Mouse (Mus musculus): ENCODE measurements around the gene Vmo1.

Vmo1 gene

DNA sequence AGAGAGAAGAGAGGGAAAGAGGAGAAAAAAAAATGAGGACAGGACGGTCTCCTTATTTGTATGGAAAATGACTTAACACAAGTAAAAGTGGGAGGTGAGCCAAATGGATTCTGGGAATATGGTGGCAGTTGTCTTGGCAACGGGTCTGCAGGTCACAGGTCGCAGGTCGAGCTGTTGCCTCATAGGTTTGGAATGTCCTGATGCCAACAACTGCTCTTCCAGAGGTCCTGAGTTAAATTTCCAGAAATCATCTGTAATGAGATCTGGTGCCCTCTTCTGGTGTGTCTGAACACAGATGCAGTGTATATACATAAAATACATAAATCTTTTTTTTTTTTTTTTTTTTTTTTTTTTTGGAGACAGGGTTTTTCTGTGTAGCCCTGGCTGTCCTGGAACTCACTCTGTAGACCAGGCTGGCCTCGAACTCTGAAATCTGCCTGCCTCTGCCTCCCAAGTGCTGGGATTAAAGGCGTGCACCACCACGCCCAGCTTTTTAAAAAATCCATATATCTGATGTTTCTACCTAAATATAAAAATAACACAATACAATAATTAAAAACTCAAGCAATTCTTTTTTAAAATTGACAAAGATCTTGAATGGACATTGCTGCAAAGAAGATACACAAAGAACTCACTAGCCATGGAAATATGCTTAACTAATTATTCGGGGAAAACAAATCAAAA lies 9.0 kb upstream of the Vmo1 start:
- in situ Hi-C loops (cut with MboI, MseI) = loop anchor here in 1 of 2 experiments (10.0 kb wide), 1 partner anchor 231 kb away; no protein-coding TSS in a partner anchor

DNA sequence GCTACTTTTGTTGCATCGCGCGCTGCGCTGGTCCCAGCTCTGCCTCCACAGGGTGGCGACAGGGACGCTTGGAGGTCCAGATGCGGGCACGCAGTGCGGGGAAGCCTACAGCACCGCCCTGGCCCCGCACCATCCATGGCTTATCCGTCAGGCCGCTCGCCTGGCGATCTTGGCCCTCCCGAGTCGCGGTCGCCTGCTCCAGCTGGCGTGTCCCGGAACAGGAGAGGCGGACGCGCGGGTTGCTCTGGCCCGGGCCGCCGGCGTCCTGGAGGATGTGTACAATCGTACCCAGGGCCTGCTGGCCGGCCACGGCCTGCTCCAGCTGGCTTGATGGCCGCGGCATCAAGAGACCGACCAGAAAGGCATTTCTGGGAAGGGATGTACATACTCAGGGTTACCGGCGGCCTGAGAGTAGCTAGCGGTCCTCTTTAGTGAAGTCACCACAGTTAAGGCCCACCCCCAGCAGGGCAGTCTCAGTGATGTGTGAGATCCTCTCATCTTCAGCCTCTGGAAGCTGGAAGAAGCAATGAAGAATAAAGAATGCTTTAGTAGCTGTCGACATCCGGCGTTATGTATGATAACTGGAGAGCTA lies 5.9 kb upstream of the Vmo1 start:
- in situ Hi-C loops (cut with MboI, MseI) = loop anchor here in 1 of 2 experiments (10.0 kb wide), 1 partner anchor 235 kb away; no protein-coding TSS in a partner anchor

DNA sequence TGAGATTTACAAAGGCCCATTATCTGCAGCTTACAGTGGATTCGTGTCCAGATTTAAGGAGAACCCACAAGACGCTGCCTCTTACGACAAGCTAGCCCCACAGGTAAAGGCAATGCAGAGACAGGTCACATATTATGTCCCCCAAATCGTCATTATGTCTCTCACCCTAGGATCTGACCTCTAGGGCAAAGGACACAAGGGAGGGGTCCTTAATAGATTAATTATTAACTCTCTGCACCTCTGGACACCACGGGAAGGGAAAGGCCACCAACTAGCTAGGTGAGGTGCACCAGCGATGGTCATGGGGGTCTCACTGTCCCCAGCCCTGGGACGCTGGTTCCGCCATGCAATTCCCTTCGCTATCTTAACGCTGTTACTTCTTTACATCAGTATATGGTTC lies 4.5 kb upstream of the Vmo1 start, which contains the start of gene Gltpd2:
Gene Gltpd2 (plus strand): TSS at position 274 of the 400 bp plus-strand sequence.
- in situ Hi-C loops (cut with MboI, MseI) = no loop called here

DNA sequence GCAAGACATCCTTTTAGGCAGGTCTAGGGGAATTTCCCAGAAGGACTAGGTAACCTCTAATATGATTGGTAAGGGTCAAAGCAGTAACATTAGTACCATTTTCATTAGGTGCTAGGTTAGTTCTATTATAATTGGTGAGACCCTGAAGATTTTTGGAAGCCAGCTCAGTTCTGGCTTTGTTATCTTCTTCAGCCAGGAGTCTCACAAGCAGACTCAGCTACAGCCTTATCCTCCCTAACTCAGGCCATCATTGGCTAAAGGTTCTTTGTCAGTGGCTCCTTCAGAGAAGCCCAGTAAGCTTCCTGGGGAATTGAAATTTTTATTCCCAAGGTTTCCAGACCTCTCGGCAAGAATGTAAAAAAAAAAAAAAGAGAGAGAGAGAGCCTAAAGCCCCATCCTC lies 4.0 kb upstream of the Vmo1 start:
- in situ Hi-C loops (cut with MboI, MseI) = no loop called here

DNA sequence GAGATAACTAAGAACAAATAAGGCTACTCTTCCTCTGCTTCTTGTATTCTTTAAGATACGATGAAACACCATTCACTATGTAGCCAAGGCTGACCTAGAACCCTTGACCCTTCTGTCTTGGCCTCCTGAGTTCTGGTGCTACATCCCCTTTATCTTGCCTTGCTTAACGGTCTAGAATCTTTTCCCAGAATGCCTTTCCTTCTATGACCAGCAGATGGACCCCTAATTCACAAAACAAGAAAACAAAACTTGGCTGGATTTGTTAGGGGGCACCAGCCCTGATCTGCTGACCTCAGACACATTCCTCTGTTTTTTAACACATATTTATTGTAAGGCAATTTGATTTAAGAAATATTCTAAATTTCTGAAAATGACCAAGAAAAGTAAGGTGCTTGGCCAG lies 1.9 kb upstream of the Vmo1 start:
- in situ Hi-C loops (cut with MboI, MseI) = no loop called here

DNA sequence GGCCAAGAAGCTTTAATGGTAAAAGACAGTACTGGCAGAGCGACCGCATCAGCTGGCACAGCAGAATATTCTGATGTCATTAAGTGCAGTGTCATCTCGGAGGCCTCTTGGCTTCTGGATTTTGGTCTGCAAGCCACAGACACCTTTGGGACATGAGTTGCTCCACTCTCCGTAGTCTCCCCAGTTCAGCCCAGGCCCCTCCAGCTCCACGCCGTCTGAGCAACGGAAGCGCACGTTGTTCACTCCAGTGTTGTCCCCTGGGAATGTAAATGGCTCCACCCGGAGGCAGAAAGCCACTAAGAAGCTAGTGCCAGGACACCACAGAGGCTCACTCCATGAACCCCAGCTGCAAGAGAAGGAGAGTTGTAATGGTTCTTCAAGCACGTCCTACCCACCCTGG lies 896 bp downstream of the Vmo1 start:
- in situ Hi-C loops (cut with MboI, MseI) = loop anchor here in 1 of 2 experiments (5.0 kb wide), 1 partner anchor 101 kb away; the partner anchor contains the start of gene Pelp1

DNA sequence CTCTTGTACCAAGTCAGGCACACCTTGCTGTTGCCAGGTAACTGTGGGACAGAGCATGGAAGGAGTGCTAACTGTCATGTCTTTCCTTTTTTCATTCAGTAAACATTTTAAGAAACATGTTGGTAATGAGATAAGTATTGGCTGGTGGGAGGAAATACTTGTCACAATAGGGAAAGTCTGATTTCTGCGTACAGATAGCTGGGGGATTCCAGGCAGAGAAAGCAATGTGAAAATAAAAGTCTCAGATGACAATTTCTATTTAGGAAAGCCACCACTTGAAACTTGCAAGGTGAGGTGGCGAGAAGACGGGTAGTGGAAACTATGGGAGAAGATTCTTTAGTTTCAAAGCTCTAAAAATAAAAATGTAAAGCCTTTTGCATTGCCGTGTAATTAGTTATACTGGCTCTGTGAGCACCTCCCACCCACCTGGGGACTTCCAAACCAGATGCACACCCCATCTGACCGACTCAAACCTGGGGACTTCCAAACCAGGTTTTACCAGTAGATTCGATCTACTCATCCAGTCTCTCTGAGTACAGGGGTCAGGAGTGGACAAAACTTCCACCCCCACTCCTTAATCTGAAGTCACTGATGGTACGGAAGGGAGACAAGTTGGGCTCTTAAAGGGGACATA lies 1.6 kb downstream of the Vmo1 start:
- in situ Hi-C loops (cut with MboI, MseI) = loop anchor here in 1 of 2 experiments (5.0 kb wide), 1 partner anchor 101 kb away; the partner anchor contains the start of gene Pelp1

DNA sequence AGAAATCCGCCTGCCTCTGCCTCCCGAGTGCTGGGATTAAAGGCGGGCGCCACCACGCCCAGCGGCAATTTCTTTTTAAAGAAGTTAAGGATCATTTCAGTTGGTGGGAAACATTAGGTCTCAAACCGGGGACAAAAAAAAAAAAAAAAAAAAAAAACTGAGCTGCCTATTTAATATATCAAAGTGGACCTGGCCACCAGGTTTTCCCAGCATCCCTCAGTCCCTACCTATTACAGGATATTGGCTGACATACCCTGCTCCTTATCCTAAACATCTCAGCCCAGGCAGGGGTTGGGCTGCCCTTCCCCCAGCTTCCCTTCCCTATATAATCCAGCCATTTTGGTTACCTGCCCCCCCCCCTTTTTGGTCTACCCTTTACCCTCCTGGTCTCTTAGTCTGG lies 2.6 kb downstream of the Vmo1 start:
- in situ Hi-C loops (cut with MboI, MseI) = loop anchor here in 1 of 2 experiments (5.0 kb wide), 1 partner anchor 100 kb away; the partner anchor contains the start of gene Pelp1

DNA sequence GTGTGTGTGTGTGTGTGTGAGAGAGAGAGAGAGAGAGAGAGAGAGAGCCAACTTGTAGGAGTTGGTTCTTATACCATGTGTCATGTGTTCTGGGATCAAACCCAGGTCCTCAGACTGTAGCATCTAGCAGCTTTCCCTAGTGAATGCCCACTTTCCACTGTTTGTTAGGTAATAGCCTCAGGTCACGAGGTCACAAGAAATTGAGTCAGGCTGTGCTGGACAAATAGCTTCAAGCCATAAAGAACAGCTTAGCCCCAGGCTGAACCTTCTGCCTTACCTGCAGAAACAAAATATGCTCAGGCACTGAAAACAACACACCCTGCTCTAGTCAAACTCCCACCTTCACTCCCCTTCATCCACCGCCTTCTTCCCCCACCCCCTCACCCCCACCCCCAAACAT lies 3.2 kb downstream of the Vmo1 start:
- in situ Hi-C loops (cut with MboI, MseI) = loop anchor here in 1 of 2 experiments (5.0 kb wide), 1 partner anchor 99 kb away; the partner anchor contains the start of gene Pelp1

DNA sequence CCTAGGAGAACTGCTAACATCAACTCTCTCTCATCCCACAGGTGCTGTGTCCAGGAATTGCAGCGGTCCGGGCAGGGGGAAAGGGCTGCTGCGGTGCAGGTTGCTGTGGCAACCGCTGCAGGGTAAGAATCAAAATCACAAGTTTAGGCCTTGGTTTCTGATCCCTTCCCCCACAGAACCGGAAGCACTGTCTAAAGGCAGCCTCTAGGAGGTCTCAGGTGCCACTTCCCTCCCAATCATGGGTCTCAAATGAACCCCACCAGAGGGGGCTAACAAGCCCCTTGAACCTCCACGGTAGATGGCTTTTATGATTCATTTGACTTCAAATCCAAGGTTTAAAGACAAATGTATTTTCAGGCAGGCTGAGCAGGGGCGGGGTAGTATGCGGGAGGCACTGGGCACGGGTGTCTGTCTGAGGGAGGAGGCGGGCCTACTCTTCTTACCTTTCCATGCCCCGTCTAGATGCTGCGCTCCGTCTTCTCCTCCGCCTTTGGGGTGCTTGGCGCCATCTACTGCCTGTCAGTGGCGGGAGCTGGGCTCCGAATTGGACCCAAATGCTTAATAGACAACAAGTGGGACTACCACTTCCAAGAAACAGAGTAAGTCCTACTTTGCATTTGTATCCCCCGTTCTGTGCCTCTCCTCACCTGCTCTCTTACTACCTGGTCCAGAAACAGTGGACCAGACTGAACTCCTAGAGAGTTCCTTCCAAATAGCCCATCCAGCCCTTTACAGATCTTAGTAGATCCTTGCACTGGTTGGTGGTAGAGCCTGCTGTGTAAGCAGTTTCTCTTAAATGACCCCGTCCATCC lies 4.5 kb downstream of the Vmo1 start:
- in situ Hi-C loops (cut with MboI, MseI) = loop anchor here (5.0 to 10.0 kb wide), 4 partner anchors 78 to 905 kb away; partner anchors contain the start of genes Arrb2 (in 1 of the 2), Atp1b2 (in 1 of the 2) and Pelp1 (in 1 of the 2)

DNA sequence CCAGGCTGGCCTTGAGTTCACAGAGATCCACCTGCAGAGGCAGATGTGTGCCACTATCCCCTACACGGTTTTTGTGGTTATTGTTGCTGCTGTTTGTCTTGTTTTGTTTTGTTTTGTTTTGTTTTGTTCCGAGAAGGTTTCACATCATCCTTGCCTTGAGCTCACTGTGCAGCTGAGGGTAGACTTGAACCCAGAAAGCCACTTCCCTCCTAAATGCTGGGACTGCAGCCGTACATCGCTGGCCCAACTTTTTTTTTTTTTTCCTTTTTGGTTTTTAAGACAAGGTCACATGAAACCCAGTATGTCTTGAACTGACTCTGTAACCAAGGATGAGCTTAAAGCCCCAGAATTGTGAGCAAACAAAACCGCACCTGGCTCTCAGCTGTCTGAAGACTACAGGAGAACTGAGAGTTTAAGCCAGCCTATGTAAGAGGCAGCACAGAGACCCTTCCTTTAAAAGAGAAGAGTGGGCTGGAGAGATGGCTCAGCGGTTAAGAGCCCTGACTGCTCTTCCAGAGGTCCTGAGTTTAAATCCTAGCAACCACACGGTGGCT lies 7.4 kb downstream of the Vmo1 start:
- in situ Hi-C loops (cut with MboI, MseI) = loop anchor here (5.0 to 10.0 kb wide), 3 partner anchors 75 to 902 kb away; partner anchors contain the start of genes Arrb2 (in 1 of the 2) and Atp1b2 (in 1 of the 2)

DNA sequence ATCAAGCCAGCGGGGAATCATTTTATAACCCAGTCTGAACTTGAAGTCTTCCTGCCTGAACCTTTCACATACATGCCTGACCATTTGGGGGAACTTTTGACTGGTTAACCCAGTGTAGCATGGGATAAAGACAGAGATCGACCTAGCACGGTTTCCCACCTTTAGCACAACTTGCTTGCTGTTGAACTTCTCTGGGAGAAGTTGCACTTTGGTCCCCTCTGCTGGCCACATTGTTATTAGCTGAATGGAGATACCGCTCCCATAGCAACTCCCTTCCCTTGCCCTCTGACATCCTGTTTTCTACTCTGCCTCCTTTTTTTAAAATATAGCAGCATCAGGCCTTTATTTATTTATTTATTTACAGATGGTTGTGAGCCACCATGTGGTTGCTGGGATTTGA lies 8.0 kb downstream of the Vmo1 start:
- in situ Hi-C loops (cut with MboI, MseI) = loop anchor here (5.0 to 10.0 kb wide), 3 partner anchors 74 to 902 kb away; partner anchors contain the start of genes Arrb2 (in 1 of the 2) and Atp1b2 (in 1 of the 2)

DNA sequence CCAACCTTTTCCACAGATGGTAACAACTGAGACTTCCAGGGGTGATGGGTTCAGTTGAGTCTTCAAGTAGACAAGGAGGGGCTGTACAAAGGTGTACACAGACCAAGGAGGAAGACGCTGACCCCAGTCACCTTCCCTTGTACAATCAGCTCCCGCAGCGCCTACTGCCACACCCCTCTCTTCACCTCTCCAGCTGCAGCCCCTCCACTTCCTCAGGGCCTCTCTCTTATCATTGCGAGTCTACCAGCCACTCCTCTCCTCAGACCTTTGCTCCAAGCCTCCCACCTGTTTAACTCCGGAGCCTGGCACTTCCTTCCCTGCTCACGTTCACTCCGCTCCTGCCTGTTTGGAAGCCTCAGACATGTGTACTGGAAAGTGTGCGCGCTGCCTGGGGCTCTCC lies 9.4 kb downstream of the Vmo1 start, which contains the start of gene Tm4sf5:
Gene Tm4sf5 (plus strand): TSS at position 275 of the 400 bp plus-strand sequence.
- in situ Hi-C loops (cut with MboI, MseI) = loop anchor here (5.0 to 10.0 kb wide), 4 partner anchors 73 to 900 kb away; partner anchors contain the start of genes Arrb2 (in 1 of the 2) and Atp1b2 (in 1 of the 2)

DNA sequence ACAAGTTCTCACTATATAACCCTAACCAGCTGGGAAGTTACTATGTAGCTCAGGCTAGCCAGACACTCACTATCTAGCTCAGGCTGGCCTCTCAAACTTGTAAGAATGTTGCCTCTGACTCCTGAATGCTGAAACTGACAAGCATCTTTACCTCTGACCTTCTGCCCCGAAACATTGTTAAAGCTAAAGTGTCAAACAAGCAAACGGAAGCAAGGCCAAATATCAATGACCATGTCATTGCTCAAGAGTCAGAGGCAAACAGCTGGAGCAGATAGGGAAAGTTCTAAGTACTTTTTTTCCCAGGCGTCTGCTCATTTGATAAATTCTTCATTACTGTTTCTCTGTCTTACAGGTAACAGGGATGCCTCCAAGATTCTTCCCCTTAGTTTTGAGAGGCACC lies 12.4 kb downstream of the Vmo1 start:
- in situ Hi-C loops (cut with MboI, MseI) = loop anchor here in 1 of 2 experiments (5.0 to 10.0 kb wide), 2 partner anchors 250 to 897 kb away; partner anchors contain the start of gene Atp1b2

DNA sequence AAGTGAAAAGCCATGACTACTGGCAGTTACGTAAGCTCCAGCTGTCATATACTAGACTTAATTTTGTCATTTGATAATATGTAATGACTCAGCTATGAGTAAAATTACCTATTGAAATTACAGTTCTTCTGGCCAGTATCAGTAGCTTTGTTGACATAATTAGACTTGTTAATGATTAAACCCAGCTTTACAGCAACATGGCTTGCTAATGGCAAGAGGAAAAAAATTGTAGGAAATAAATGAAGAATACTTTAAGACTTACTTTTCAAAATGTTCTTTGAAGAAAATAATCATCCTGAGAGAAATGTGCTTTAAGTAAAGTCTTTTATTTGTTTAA lies 14.0 kb downstream of the Vmo1 start:
- in situ Hi-C loops (cut with MboI, MseI) = loop anchor here in 1 of 2 experiments (5.0 to 10.0 kb wide), 2 partner anchors 252 to 896 kb away; partner anchors contain the start of gene Atp1b2

DNA sequence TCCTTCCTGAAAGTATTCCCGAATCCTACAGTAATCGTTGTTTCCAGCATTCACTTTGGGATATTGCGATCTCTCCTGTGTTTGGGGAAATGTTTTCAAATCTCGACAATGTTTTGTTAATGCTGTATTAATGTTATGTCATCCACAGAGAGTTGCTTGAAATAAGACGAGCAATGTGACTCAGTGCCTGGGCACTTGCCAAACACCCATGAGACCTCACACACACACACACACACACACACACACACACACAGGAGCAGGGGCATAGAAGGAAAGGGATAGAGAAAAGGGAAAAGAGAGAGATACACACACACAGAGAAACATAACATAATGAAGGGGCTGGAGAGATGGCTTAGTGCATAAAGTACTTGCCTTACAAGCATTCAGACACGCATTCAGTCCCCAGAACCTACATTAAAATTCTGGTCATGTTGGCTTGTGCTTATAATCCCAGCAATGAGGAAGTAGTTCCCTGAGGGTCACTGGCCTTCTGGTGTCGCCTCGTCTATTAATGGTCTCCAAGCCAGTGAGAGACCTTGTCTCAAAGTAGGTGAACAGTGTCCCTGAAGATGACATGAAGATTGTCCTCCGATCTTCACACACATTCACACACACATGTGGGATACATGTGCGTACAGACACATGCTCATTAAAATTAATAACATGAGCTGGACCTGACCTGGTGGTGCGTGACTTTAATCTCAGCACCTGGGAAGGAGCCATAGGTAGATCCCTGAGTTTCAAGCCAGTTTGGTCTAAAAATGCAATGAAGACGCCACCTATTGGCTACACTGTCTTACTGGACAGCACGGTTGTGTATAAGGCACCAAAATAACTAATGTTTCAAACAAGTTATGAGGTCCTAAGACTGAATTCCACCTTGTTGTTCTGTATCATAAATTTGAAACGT lies 14.6 kb downstream of the Vmo1 start:
- in situ Hi-C loops (cut with MboI, MseI) = loop anchor here in 1 of 2 experiments (5.0 to 10.0 kb wide), 2 partner anchors 252 to 895 kb away; partner anchors contain the start of gene Atp1b2

DNA sequence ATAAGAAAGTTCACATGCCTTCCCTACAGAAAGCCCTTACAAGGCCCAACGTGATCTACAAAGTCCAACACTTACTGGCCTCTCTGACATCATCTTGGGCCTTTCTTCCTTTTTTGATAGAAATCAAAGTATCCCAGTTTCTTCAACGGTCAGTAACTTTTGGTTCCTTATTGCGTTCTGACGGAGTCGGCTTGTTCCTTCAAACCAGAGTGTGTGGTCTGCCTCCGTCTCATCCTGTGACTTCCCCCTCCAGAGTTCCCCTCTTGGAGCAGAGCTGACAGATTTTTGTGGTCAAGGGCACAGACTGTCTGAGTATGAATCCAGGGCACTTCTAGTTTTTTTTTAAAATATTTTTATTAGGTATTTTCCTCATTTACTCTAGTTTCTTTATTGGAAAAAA lies 24.7 kb downstream of the Vmo1 start:
- in situ Hi-C loops (cut with MboI, MseI) = no loop called here

DNA sequence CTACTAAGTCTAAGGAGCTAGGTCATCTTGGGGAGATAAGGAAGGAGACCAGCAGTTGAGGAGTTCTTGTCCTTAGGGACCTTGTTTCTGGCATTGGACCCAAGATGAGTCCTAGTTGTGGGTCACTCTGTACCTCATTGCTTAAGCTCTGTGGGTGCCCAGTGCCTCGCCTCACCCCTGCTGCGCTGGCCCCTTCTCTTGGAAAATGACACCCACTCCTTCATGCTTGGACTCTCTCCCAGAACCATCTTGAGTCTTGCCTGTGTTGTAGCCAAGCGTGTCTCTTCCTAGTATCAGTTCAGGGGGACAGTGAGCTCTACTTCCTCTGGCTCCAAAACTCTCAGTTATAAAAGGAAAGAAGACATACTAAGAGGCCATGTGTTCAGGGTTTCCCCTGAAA lies 25.3 kb downstream of the Vmo1 start:
- in situ Hi-C loops (cut with MboI, MseI) = no loop called here

DNA sequence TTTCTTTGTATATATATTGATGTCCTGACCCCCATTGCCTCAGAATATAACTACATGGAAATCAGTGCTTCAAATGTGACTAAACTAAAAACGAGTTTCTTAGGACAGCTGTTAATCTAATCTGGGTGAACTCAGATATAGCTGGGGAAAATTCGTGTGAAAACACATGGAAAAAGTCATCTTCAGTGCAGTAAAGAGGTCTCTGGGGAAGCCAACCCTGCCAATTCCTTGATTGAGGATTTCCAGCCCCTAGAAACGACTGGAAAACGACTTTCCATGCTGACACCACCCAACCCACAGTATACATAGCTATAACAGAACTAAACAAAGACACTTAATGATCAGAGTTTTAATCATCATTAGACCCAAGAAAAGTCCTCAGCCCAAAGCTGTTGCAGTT lies 26.6 kb downstream of the Vmo1 start:
- in situ Hi-C loops (cut with MboI, MseI) = no loop called here

Data from T-helper 17 cell (primary cell).